Mouse (Mus musculus) midbrain, postnatal 0 days (tissue): ENCODE measurements at regions not wholly inside any gene's neighbourhood (a gene's known extent, or its start where the extent isn't known, plus 50 kb on each side); places are given as distances from the start of the nearest gene placed in this dataset.

Experiments
- ATAC-seq: fragments of 200-750 bp; cut with Nextera tagmentation; 2 replicates; pipeline ENCODE4 v1.8.0; 2017; ENCODE audit warnings: moderate number of reproducible peaks, mild to moderate bottlenecking, moderate TSS enrichment, moderate library complexity; ENCODE audit not compliant: low FRiP score
- DNase-seq: peaks from one replicate; pipeline ENCODE4 v3.0.0-alpha.2; 2015; ENCODE audit warnings: low spot score
- H3K27ac ChIP-seq: fragments of 300-500 bp; sonication (generic); 2 replicates; pipeline ENCODE4 v1.5.1; 2014; ENCODE audit warnings: low read depth, mild to moderate bottlenecking, low read length, mixed read lengths
- H3K27me3 ChIP-seq: fragments of 300-500 bp; sonication (generic); 2 replicates; pipeline ENCODE4 v1.6.1; 2014; ENCODE audit warnings: low read length, control low read depth, mixed read lengths; ENCODE audit not compliant: insufficient read depth
- H3K36me3 ChIP-seq: fragments of 300-500 bp; sonication (generic); 2 replicates; pipeline ENCODE4 v1.6.1; 2014; ENCODE audit warnings: low read length, control low read depth, mixed read lengths; ENCODE audit not compliant: insufficient read depth
- H3K4me1 ChIP-seq: fragments of 300-500 bp; sonication (generic); 2 replicates; pipeline ENCODE4 v1.6.1; 2014; ENCODE audit warnings: mild to moderate bottlenecking, control low read depth, antibody characterized with exemption, low read length, mixed read lengths; ENCODE audit not compliant: insufficient read depth
- H3K4me2 ChIP-seq: fragments of 300-500 bp; sonication (generic); 2 replicates; pipeline ENCODE4 v1.6.1; 2014; ENCODE audit warnings: low read depth, mild to moderate bottlenecking, low read length, mixed read lengths; ENCODE audit not compliant: poor library complexity, severe bottlenecking
- H3K4me3 ChIP-seq: fragments of 300-500 bp; sonication (generic); 2 replicates; pipeline ENCODE4 v1.5.1; 2014; ENCODE audit warnings: low read depth, mild to moderate bottlenecking, low read length, moderate library complexity
- H3K9ac ChIP-seq: fragments of 300-500 bp; sonication (generic); replicated peaks from 2 replicates; pipeline ENCODE4 v1.6.1; 2014; ENCODE audit warnings: mild to moderate bottlenecking, low read length, moderate library complexity, mixed read lengths; ENCODE audit not compliant: poor library complexity, severe bottlenecking
- H3K9me3 ChIP-seq: fragments of 300-500 bp; sonication (generic); 2 replicates; pipeline ENCODE4 v1.6.1; 2016; ENCODE audit warnings: low read length, control low read depth
- CTCF ChIP-seq: IDR thresholded peaks from 2 replicates; pipeline ENCODE4 v1.5.1; 2016; ENCODE audit warnings: antibody characterized with exemption, mild to moderate bottlenecking
- WGBS: fragments of 180-500 bp; shearing (Covaris S2); extraction: QIAGEN DNeasy Blood & Tissue Kit; methylation state at CpG from one replicate; pipeline ENCODE4 v1.1.7; 2014; 5-methylcytosine and 5-hydroxymethylcytosine counted together

DNA sequence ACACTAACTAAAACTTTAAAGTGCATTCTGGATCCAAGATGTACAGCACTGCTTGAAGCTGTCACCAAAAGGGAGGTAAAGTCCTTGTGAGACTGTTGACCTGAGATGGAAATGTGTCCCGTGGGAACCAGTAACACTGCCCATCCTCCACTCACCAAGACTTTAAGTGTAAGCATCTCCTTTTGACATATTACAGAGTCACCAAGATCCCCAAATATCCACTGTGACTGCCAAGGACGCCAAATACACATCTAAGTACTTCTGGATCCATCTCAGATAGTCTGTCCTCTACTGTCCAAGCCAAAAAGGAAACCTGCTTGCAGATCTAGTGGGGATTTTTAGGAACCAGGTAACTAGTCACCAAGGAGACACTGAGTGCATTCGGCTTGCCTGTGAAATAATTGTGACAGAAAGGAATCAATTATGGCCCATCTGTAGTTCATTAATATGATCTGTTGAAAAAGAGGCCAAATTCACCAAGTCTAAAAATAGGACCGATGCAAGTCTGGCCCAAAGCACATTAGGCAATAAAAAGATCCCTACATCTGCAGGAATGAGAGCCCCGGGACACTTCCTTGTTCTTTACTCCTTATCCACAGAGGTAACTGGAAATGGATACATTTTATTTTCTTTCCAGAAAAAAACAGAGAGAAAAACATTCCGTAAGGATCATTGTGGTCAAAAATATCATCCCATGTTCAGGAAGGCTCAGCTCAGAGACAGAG is 157.8 kb upstream of the Irf2bp2 start:
- 78% methylated on average over 6 of the region's 6 CpGs for WGBS
- Histone ChIP-seq H3K36me3 (no peaks in the 10 kb centered on the region), H3K27ac (no peak overlapping the region), H3K4me2 (no peak overlapping the region), H3K4me1 (no peaks in the 10 kb centered on the region), H3K4me3 (no peak overlapping the region), H3K9me3 (no peaks in the 10 kb centered on the region), H3K27me3 (no peaks in the 10 kb centered on the region), H3K9ac (no peak overlapping the region)
- TF ChIP-seq CTCF: no peak
- DNase-seq (no peak), ATAC-seq (no peak)

DNA sequence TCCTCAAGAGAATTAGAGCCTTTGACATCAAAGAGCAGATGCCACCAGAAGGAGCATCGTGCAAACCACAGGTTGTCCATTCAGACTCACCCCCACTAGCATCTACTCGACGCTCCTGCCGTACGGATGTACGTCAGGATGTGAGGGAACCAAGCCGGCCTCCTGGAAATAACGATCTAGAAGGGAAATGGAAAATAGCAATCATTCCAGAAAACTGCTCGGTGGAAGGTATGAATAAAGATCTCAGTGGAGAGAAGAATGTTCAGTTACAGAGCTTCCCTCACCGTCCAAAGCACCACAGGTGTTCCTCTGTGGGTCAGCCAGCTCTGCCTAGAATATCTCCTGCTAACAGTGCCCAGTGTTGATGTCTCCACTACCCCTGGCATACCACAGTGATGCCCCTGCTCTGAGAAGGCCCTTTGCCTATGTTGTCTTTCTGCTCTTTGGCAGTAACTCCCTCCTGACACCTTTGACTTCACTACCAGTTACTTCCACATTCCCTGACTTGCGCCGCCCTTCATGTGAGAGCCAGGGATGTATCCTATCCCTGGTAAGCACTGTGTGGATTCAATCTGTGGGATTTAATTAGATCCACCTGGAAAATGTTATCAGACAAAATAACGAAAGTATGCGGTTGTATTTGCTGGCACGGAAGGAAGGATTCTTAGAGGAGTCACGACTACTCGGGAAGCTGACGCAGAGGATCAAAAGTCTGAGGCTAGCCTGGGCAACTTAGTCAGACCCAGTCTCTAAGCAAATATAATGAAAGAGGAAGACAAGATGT is 152.4 kb upstream of the Irf2bp2 start:
- Histone ChIP-seq H3K27me3 (no peaks in the 10 kb centered on the region), H3K27ac (no peak overlapping the region), H3K4me3 (no peak overlapping the region), H3K4me1 (no peaks in the 10 kb centered on the region), H3K4me2 (no peak overlapping the region), H3K9me3 (no peaks in the 10 kb centered on the region), H3K36me3 (no peaks in the 10 kb centered on the region), H3K9ac (no peak overlapping the region)
- 79% methylated on average over 18 of the region's 18 CpGs for WGBS
- ATAC-seq: no peak
- no peak for DNase-seq
- TF ChIP-seq CTCF: no peak

DNA sequence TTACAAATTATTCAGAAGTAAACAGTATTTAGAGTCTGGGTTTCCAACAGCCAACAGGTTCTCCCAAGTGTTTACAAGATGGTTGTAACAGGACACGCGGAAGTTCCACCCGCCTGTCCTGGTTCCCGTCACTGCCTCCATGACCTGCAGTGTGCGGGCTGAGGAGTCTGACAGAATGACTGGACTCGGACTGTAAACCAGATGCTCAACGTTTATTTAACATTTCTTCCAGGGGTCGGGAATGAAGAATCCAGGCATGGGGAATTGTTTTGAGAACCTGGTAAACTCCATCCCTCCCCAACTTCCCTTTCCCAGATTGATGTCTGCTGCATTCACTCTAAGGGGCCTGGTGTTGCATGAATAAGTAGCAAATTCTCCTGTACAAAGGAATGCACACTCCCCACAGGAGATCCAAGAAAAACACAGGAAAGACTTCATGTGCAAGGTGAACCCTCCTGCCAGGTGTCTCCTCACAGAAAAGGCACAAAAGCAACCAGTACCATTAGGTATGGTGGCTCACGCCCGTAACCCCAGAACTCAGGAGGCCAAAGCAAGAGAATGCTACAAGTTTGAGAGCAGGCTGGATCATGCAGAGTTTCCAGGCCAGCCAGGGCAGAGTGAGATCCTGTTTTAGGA is 151.1 kb upstream of the Irf2bp2 start:
- no peak for TF ChIP-seq CTCF
- ATAC-seq: no peak
- no peak overlapping the region for H3K4me3 ChIP-seq

DNA sequence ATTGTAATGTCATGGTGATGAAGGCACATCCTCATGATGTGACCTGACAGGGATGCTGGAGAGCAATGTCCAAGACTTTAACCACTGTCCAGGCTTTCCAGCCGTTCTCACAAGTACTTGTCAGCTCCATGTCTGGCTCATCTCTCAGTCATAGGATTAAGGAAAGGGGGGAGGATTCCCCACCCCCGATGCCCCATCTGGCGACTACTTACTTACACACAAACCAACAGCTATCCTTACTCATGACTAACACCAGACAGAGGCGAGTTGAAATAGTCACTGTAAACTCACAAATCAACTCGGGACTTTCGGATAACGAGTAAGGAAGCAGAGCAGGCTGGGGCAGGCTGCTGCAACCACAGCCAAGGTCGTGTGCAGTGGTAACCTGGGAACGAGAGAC is 149.5 kb upstream of the Irf2bp2 start:
- no peaks in the 10 kb centered on the region for H3K4me1 ChIP-seq
- WGBS: 74% methylated on average over 9 of the region's 9 CpGs
- no peaks in the 10 kb centered on the region for H3K9me3 ChIP-seq
- no peak for TF ChIP-seq CTCF
- H3K27ac ChIP-seq: no peak overlapping the region
- ATAC-seq: no peak
- no peaks in the 10 kb centered on the region for H3K27me3 ChIP-seq
- H3K4me3 ChIP-seq: no peak overlapping the region
- H3K9ac ChIP-seq: no peak overlapping the region
- H3K4me2 ChIP-seq: no peak overlapping the region
- H3K36me3 ChIP-seq: no peaks in the 10 kb centered on the region
- DNase-seq: no peak

More for the DNA sequence above, 151.1 kb upstream of the Irf2bp2 start:
- Histone ChIP-seq H3K4me2 (no peak overlapping the region), H3K27me3 (no peaks in the 10 kb centered on the region), H3K9ac (no peak overlapping the region), H3K9me3 (no peaks in the 10 kb centered on the region), H3K36me3 (no peaks in the 10 kb centered on the region), H3K4me1 (no peaks in the 10 kb centered on the region), H3K27ac (no peak overlapping the region)
- DNase-seq: no peak
- 82% methylated on average over 10 of the region's 10 CpGs for WGBS

DNA sequence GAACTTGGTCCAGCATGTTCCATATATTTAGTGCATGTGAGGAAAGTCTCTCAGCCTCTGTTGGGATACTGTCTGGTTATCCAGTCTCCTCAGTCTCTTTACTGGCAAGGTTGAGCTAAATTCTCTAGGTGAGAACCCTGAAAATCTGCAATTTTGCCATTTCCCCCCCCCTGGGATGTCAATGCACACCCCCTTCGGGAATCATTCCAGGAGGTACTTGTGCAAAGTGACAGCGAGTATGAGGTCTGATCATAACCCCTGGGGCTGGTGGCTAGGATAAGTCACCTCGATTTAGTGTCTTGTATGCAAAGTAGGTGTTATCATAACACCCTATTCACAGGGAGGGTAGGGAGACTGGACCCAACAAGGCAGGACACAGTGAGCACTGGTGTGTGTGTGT is 148.3 kb upstream of the Irf2bp2 start:
- no peak overlapping the region for H3K27ac ChIP-seq
- no peak overlapping the region for H3K9ac ChIP-seq
- TF ChIP-seq CTCF: no peak
- ATAC-seq (no peak), DNase-seq (no peak)
- WGBS: 83% methylated on average over 3 of the region's 3 CpGs
- H3K27me3 ChIP-seq: no peaks in the 10 kb centered on the region
- no peak overlapping the region for H3K4me3 ChIP-seq
- no peaks in the 10 kb centered on the region for H3K36me3 ChIP-seq
- H3K4me1 ChIP-seq: no peaks in the 10 kb centered on the region
- no peaks in the 10 kb centered on the region for H3K9me3 ChIP-seq
- no peak overlapping the region for H3K4me2 ChIP-seq

DNA sequence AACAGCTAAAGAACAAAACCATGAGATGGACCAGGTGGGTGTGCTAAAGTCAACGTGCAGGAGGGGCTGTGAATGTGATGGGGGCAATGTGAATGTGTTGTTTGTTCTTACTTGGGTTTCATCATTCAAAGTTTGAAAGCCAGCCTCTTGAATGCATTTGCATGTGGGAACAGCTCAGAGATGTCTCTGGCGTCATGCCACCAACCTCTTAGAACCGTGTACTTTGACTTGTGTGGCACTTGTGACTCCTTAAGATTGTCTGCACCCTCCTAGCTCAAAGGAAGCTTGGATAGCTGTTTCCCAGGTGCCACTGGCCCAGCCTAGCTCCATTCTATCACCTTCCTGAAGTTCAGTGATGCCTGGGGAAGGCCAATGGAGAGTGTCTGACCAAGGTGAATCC is 147.2 kb upstream of the Irf2bp2 start:
- Histone ChIP-seq H3K9ac (no peak overlapping the region), H3K27ac (no peak overlapping the region), H3K4me3 (no peak overlapping the region), H3K27me3 (no peaks in the 10 kb centered on the region), H3K9me3 (no peaks in the 10 kb centered on the region), H3K36me3 (no peaks in the 10 kb centered on the region), H3K4me2 (no peak overlapping the region), H3K4me1 (peaks cover 6% of the 10 kb centered on the region)
- DNase-seq (no peak), ATAC-seq (no peak)
- TF ChIP-seq CTCF: no peak
- WGBS: 69% methylated on average over 3 of the region's 3 CpGs
